Mouse (Mus musculus): ENCODE results near the gene Mepce. TPM values are rescaled to one million over a fixed set of nuclear protein-coding genes. Genes with fewer than 3 reads are reported as not detected.
"Not testable (repeated sequence)": the region's sequence is repeated elsewhere in the genome, so short reads cannot be mapped to it uniquely, and the experiment has no call there.

The Mepce gene
- total RNA-seq, 2 experiments from 2014 or later, result 14.7 to 20.1 TPM

DNA sequence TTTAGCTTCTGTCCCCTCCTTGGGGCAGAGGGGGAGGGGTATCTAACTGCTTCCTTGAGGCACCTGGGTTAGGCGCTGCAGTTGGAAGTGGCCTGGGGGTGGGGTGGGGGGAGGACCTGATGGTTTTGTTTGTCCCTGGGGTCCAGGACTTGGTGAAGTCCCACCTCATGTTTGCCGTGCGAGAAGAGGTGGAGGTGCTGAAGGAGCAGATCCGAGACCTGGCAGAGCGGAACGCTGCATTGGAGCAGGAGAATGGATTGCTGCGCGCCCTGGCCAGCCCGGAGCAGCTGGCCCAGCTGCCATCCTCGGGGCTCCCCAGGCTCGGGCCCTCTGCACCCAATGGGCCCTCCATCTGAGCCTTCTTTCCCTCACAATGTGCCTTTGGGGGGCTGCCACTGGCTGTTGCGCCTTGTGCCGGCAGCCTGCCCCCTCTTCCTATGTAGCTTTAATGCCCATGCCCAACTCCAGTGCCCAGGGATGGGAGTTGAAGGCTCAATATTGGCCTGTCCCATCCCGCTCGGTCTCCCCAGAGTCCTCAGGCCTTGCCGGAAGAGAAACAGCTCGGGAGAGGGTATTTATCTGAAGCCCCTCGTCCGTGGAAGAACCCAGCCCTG is 28.4 kb downstream of the Mepce start:
- no peak for DNase-seq

DNA sequence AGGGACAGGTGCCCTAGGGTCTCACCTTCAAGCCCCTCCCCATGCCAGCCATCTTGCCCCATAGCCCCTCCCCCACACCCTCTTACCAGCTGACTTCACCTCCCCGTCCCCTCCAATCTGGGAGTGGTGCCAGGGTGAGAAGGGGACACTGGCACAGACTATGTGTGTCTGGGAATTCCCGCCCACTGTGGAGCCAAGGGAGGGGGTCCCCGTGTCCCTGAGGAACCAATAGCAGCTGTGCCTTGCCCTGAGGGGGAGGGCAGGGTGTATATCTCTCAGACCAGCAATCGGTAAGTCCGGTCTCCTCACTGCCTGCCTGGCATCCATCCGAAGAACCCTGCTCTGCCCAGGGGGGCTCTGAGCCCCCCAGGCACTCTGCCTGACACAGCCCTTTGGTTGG is 29.6 kb downstream of the Mepce start:
- DNase-seq, result peak; percentile 34

DNA sequence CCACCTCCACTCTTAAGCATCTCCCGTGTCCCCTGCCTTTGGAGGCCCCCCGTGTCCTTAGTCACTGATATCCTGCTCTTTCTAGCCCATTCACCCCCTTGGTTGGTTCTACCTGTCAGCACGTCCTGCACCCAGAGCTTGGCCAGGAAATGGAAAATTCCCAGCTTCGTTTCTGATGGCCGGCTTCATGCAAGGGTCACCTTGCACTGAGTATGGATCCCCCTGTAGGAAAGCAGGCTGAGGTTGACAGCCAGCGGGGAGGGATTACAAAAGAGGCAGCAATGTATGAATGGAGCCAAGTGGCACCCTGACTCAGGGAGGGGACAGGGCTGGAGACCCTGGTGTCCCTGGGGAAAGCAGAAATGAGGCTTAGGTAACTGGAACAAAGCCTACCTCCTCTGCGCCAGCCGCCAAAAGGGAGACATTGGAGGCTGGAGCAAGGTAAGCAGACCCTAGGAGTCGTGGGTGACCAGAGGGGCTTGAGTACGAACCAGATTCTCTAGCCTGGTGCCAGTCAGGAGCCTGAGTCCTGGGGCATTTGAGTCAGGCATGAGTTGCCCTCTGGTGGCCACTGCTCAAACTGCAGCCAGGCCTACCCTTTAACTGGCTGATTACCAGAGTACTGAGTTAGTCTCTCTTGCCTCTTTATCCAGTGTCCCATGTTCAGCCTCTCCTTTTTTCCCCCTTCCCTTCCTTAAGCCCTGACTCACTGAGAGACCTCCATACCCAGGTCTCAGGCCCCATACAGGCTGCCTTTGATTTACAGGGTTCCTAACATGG is 30.4 kb downstream of the Mepce start:
- DNase-seq, result peak; percentile 74

DNA sequence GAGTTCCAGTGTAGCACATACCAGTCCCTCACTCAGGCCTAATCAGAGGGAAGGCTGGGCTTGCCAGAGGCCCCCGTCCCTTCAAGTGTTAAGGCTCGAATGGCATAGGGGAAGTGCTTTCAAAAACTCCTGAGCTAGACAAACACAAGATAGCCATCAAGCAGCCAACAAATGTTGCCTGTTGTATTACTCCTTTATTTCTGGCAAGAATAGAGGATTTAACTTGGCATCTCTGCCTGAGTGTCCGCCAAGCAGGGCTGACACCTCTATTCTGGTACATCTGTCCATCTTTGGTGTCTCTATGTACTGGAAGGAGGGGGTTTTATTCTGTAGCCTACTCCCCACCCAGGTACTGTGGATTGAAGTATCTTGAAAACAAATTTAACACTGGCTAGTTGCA is 31.3 kb downstream of the Mepce start:
- DNase-seq, result no peak

DNA sequence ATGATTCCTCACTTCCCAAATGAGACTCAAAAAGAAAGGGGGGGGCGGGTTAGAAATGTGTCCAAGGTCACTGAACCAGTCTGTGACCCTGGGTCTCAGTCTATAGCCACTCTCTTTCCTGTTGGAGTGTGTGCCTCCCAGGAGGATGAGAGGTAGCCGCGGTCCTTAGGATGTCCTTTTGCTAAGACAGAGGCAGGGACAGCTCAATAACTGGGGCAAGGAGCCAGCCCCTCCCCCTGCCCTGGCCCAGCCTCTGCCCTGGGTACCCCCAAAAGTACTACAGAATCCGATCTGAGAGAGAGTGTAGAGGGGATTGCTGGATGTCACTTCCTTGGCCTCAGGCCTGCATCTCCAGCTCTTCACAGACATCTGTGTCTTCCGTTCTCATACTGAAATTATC is 32.0 kb downstream of the Mepce start:
- no peak for DNase-seq

DNA sequence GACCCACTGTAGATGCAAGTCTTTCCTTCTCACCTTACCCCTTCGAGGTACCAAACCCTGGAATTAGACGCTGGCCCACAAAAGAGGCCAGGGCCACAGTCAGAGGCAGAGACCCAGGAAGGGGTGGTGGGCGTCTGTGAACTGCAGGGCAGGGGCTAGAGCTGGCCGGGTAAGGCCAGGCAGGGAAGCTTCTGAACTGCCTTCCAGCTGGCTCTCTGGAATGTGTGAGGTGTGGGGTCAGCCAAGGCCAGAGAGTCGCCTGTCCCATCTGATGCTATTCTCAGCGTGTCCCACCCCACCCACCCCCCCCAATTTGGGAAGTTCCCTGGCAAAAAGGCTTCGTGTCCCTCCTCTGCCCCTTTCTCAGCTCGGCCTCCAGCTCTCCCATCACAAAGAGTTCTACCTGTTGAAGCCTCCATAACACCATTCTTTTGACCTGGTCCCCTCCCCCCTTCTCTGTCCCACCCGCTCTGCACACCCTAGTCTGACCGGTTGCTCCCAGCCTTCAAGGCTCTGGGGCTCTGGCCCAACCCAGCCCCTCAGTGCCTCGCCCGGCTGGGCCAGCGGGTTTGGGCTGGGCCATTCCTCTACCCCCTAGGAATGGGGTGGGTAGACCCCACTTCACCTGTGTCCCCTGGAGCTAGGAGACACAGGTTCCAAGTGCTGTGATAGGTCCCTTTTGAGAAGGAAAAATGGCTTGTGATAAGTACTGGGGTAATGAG is 34.2 kb downstream of the Mepce start:
- peak; percentile 45 for DNase-seq

DNA sequence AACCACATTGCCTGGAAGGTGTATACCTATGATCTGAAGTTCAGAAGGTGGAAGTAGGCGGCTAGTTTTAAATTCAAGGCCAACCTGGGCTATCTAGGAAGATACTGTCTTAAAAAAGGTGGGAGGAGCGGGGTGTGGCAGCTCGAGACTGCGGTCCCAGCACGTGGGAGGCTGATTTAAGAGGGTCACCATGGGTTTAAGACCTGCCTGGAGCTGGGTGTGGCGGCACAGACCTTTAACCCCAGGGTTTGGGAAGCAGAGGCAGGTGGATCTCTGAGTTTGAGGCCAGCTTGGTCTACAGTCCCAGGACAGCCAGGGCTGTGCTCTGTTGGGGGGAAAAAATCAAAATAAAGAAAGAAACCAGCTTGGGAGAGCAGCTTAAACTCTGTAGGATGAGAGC is 35.5 kb downstream of the Mepce start:
- DNase-seq, result no peak

DNA sequence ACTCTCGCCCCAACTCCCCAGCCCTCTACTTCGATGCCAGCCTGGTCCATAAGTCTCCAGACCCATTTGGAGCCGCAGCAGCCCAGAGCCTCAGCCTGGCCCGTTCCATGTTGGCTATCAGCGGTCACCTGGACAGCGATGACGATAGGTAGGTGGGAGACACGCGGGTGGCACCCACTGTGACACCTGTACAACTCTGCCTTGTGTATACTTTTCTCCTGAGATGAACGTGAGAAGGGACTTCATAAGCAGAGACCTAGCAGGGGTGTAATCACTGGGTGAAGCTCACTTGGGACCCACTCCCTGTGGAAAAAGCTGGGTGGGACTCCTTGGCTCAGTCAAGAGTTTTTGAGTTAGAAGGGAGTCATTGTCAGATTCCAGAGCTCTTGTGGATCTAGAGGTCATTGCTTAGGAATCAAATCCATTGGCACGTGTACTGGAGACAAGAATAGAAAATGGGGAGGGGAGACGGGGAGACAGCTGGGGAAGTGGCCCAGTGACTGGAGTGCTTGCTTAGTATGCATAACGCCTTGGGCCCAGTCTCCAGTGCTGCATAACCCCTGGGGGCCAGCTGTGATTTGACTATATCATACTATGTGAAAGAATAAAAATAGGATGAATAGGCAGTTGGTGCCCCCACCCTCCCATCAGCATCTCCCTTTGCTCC is 36.1 kb downstream of the Mepce start:
- DNase-seq, result no peak

DNA sequence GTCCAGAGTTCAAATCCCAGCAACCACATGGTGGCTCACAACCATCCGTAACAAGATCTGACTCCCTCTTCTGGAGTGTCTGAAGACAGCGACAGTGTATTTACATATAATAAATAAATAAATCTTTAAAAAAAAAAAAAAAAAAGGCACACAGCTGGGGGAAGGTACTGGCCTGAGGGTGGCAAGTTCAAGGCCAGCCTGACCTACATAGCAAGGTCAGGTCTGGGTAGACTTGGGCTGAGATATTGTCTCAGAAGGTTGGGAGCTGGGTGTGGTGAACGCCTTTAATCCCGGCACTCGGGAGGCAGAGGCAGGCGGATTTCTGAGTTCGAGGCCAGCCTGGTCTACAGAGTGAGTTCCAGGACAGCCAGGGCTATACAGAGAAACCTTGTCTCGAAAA is 37.2 kb downstream of the Mepce start:
- DNase-seq, result not testable (repeated sequence)

DNA sequence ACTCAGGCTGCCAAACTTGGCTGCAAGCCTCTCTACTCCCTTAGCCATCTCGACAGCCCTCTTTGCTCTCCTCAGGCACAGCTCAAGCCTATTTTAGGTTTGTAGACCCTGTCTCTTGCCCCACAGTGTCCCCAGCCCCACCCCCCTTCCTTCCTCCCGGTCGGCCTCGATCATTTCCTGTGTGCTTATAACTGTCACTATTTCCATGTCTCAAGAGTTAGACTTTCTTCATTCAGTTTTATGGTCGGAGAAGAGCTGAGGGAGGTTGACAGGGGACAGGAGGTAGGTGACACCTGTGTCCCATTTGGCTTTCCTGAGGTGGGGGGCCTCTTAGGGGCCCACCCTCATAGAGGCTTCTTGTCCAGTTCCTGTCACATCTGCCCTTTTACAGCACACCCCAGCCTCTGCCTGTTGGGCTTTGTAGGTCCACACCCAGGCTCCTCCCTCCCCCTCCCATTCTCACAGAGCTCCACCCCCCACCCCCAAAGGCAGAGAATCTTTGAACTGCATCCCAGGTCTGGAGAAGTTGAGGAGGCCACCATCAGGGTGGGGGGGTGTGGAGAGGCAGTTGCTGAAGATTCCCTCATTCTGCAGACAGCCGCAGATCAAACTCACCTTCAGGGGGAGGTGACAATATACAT is 38.1 kb downstream of the Mepce start:
- peak; percentile 30 for DNase-seq

DNA sequence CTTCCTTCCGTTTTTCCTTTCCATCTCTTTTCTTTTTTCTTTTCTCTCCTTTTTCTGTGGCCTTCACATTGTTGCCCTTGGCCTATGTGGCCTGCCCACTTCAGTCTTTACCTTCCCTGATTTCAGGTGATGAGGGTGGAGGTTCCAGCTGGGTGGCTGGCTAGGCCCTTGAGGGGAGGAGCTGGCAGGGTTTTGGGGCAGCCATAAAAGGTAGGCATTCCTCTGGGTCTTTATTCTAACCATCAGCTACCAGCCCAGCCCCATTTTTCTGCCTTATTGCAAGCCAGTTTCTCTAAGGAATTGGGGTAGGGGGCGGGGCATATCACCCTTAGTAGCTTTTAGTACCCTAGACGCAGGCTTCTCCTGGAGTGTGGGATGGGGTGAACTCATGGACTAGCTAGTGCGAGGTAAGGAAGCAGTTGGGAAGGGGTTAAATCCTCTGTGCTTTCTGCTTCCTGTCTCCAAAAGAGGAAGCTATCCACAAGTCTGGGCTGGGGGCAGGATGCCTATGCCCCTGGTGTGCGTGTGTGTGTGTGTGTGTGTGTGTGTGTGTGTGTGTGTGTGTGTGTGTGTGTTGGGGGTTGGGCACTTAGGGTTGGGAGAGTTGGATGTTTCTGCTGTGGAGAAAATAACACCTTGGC is 39.2 kb downstream of the Mepce start:
- no peak for DNase-seq

DNA sequence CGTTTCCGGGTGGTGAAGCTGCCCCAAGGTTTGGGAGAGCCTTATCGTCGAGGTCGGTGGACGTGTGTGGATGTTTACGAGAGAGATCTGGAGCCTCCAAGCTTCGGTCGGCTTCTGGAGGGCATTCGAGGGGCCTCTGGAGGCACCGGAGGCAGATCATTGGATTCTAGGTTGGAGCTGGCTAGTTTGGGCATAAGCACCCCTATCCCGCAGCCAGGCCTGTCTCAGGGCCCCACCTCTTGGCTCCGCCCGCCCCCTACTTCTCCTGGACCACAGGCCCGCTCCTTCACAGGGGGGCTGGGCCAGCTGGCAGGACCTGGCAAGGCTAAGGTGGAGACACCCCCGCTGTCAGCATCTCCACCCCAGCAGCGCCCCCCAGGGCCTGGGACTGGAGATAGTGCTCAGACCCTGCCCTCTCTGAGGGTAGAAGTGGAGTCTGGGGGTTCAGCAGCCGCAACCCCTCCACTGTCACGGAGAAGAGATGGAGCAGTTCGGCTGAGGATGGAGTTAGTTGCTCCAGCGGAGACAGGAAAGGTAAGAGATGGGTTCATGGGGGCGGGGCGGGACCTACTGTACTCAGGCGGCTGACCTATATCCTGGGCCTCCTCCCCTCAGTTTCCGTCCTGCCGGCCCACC is 40.0 kb downstream of the Mepce start:
- DNase-seq, result peak; percentile 55

DNA sequence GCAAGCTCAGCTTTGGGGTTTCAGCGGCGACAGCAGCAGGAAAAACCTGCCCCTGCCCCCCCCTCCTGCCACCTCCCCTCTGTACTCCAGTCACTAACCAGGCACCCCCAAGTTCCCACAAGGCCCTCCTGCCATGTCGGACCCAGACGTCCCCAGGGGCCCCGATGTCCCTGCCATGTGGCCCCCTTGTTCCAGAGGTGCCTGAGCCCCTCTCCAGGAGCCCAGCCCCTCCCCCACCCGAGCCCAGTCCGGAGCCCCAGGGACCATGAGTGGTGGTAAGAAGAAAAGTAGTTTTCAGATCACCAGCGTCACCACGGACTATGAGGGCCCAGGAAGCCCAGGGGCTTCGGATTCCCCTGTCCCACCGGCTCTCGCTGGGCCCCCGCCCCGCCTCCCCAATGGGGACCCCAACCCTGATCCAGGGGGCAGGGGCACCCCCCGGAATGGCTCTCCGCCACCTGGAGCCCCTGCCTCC is 40.6 kb downstream of the Mepce start:
- peak; percentile 56 for DNase-seq

DNA sequence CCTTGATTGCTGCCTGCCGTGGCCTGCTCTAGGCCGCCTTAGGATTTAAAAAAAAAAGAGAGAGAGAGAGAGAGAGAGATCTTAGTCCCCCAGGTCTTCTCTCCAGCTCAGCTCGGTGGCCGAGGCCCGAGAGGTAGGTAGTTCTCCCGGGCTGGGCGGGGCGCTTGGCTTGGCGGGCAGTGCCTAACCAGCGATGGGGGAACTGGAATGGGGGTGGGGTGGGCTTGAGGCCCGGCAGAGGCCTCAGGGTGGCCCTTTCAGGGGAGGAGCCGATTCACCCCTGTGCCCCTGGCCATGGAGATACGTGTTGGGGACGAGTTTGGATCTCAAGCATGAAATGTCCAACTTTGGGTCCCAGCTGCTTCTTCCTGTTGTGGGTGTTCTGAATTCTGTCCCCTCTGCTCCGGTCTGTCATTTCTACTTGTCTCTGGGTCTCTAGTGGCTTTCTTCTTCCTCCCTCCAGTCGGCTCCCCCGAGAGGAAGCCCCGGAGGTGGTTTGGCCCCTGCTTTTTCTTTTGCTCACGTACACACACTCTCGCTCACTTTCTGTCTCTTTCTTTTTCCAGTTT is 41.1 kb downstream of the Mepce start:
- DNase-seq, result peak; percentile 70

DNA sequence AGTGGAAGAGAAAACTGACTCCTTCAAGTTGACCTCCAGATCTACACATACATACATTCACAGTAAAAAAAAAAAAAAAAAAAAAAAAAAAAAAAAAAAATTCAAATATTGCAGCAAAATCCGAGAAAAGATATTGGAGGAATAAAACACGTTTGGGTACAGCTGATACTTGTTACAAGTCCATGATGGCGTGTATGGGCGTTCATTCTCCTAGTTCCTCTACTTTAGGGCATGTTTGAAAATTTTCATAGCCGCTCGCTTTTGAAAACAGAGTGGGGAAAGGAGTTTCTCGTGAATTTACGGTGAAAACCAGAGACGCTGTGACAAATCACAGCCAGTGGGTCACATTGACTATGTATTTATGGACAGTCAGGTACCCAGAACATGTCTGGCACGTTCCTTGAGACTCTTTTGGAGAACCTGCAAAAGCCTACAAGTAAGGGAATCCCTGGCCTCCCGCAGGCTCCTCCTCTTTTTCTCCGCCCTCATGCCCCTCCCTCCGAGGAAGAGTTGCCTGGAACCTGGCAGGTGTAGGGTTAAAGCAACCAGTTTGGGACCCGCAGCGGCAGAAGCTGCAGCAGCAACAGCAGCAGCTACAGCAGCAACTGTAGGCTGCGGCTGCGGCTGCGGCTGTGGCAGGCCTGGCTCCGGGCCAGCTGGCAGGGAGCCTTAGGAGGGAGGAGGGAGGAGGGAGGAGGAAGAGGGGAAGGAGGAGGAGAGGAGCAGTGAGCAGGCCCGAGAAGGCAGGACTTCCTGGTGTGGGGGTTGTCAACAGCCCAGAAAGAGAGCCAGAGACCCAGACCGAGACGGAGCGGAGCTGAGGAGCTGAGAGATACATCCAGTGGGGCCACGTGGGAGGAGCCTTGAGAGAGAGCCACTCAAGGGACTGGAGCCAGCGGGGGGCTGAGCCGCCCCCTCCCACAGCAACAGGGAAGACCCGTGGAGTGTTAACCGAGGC is 42.0 kb downstream of the Mepce start, which contains the start of gene Tsc22d4:
Tsc22d4 (plus strand) TSS at position 517 of the 958 bp plus-strand sequence.
- peak; percentile 92 for DNase-seq

DNA sequence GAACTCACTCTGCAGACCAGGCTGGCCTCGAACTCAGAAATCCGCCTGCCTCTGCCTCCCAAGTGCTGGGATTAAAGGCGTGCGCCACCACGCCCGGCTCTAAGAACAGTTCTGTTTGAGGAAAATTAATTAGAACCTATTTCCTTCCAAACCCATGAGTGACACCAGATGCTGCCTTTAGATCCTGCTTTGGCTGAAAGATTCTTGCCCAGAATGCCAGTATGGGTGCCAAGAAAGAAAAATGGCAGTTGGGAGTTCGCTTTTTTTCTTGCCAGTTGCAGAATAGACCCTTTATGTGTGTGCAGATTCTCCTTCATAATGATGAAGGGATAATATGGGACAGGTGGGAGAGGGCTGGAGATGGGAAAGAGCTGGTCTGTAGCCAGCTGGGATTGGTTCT is 43.3 kb downstream of the Mepce start:
- no peak for DNase-seq

DNA sequence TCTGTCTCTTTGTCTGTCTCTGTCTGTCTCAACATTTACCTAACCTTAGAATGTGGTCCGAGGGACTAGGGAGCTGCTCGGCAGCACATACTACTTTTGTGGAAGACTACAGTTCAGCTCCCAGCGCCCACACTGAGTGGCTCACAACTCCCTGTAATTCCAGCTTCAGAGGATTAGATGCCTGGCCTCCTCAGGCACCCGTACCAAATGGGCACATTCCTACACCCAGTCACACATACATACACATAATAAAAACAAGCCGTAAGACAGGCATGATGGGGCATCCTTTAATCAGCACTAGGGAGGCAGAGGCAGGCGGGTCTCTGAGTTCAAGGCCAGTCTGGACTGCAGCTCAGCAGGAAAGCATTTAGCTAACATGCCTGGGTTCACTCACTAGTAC is 44.6 kb downstream of the Mepce start:
- no peak for DNase-seq

DNA sequence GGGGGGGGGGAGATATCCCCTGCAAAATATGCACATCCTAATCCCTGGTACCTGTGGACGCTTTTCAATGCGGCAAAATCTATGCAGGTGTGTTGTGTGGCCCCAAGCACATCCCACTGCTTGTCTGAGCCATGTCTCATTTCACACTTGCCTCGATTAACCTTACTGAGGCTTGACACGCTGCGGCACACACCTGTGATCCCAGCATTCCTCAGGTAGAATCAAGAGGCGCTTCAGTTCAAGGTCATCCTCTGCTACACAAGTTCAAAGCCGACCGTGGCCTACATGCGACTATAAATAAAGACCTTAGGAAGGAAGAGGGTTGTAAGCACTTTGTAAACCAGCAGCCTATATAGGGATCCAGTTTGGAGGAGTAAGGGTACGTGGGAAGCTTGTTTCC is 45.4 kb downstream of the Mepce start:
- DNase-seq, result no peak

Data from gastrocnemius, postnatal 25 days (tissue).